Mouse (Mus musculus): ENCODE results near the gene Nfia.

- TF ChIP-seq CTCF (IDR thresholded peaks at IDR 0.05; ENCODE audit: control insufficient read depth, insufficient read depth, insufficient replicate concordance, low read depth, low read length), result no peak
- TF ChIP-seq POLR2A (IDR thresholded peaks at IDR 0.05; ENCODE audit: control insufficient read depth, low read depth, low read length), result no peak
These were observed 312.5 kb downstream of the Nfia start for GRCm38 (mm10) chr4:98085060-98085459.
